Mouse (Mus musculus) adrenal gland, postnatal 14 days (tissue): ENCODE measurements around the gene Dcps. TPM values are rescaled to one million over a fixed set of nuclear protein-coding genes. Genes with fewer than 3 reads are reported as not detected.

Experiments used
- DNase-seq: peaks from one replicate; pipeline ENCODE4 v3.0.0; 2021; ENCODE audit warnings: mixed read lengths
- total RNA-seq: library from RNA; stranded (reverse); gene quantifications from 2 replicates; pipeline ENCODE4 v1.2.3, GENCODE M21; 2021

Gene Dcps
- total RNA-seq, 1 experiment from 2014 or later = 23.2 TPM

DNA sequence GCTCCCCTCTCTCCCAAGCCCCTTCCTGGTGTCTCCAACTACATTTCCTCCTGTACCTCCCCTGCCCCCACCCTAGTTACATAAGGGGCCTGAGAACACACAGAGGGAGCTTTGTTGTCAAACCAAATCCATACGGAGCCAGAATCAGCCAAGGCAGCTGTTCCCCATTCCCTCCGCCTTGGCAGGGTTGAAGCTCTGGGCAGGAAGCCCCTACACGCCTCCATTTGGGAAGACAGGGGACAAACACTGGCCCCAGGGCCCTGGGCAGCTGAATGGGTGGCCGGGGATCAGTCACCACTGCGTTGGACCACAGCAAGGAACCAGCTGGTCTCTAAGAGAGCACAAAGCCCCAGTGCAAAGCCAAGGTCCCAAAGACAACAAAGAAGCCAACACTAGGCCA, 66.9 kb downstream of the Dcps start:
- peak; percentile 26 for DNase-seq

DNA sequence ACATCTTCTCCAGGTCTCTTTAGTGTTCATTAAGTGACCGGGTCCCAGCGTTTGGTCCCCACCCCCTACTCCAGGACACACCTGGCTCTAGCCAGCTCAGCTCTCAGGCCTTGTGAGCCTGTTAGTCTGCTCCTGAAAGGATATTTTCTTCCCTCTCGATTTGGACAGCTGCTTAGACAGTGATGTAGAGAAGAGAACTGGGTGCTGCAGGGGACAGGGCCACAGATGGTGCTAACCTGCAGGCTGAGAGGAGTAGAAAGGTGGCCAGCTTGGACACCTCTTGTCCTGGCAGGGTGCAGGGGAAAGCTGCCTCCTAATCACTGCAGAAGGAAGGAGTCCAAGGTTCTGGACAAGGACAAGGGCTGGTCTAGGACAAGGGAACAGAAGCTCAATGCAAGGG, 67.8 kb downstream of the Dcps start:
- DNase-seq = peak; percentile 6

DNA sequence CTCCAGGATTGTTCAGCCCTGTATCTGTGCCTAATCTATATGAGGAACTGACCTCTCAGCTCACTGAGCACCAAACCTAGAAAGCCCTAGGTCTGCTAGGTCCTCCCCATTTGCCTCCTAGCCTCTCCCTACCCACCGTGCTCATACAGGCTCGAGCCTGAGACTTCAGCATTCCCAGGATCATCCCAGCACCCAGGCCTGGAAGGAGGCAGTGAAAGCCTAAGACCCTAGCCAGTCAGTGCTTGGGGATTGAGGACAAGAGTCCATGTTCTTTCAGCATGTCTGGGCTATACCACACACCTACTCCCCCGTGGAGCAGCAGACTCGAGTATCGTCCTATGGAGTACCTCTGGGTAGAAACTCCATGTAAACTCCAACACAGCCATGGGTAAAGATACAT, 68.5 kb downstream of the Dcps start:
- peak; percentile 1 for DNase-seq

DNA sequence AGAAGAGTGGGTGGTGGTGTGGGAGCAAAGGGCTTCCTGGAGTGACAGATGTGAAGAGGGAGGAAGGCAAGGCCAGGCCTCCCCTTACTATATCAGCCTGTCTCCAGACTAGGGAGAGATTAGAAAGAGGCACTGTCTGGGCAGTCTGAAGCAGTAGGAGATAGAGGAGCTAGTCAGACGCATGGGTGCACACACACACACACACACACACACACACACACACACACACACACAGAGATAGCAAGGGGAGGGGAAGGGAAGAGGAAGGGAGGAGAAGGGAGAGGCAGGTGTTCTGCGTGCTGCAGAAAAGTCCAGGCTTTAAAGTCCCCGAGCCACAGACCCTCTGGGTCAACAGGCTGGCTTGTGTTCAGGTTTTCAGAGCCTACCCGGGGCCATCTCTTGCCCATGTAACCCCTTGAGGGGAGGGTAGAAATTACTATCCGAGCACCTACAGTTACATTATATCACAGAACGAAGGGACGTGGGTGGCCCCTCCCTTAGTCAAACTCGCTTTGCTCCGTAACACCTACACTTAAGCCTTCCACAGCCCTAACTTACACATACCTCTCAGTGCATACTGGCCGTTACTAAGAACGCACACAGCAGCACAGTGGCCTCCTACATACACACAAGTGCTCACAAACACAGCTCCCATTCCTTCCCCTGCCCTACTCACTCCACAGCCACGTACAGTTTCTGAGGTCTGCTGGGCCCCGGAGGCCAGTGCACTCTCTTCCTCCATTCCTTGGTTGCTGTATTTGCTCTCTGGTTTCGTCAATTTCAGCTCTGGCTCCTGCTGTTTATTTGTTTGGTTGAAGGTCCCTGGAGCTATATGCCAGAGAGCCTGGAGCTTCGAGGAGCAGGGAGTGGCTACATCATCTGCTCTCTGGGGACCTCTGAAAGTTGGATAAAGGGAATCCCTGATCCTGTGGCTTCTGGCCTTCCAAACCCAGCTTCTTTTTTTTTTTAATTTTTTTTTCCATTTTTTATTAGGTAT, 69.7 kb downstream of the Dcps start:
- DNase-seq = peak; percentile 12

DNA sequence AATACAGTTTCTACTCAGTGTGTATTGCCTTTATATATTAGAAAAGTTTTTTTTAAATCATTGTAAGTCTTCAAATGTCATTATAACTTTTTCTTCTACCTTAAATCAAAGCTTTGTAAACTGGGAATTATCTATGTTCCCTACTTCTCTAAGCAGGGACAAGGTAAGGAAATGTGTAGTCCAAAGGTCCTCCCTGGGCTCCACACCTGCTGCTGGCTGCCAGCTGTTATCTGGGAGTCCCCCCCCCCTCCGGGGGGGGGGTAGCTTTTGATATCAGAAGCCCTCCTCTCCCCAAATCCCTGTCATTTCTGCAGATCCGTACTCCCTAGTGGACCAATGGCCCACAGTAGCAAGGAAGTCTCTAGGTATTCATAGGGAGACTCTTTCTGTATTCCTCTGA, 70.4 kb downstream of the Dcps start:
- DNase-seq = no peak

DNA sequence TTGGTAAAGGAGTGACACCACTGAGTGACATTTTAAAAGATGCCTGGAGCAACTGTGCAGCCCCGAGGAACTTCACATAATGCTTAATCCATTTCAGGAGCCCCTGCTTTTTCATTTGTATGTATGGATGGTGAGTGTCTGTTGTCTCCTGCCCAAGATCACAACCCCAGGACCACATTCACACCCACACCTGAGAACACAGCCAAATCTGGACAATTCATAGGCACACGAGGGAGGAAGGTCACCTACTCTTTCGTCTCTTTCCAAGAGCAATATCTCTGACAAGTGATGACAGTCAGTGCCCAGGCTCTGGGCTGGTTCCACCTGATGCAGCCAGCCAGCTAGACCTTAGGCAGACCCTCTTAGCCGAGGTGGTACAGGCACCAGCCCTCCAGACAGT, 71.2 kb downstream of the Dcps start:
- peak; percentile 21 for DNase-seq

DNA sequence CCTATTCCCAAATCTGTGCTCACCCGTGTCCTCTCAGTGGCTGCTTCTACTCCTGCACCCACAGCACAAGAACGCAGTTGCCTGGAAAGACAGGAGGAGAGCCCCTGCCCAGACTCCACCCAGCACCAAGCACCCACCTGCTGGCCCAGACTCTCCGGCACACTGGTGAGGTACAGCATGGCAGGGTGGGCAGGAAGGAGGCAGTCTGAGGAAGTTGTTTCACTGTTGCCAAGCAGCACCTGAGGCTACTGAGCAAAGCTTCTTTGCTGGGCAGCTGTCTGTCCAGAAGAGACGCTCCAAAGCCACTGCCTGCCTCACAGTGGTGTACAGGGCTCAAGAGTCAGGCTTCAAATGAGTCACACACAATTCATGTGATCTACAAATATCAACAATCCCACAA, 77.1 kb downstream of the Dcps start:
- DNase-seq = no peak

DNA sequence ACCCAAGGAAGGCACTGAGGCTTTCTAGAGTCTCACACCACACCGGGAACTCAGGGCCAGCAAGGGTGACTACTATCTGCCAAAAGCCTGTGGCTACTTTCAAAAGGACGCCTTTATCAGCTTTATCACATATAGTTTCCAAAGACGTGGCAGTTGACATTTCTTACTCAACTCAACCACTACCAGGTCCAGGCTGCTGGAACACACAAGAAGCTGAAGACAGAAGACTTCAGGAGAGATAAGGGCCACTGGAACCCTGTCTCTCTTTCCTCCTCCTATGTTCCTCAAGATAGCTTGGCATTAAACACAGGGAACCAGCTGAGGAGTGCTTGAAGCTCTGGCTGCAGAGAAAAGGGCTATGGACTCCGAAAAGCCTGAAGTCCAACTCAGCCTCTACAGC, 78.0 kb downstream of the Dcps start:
- DNase-seq = no peak

DNA sequence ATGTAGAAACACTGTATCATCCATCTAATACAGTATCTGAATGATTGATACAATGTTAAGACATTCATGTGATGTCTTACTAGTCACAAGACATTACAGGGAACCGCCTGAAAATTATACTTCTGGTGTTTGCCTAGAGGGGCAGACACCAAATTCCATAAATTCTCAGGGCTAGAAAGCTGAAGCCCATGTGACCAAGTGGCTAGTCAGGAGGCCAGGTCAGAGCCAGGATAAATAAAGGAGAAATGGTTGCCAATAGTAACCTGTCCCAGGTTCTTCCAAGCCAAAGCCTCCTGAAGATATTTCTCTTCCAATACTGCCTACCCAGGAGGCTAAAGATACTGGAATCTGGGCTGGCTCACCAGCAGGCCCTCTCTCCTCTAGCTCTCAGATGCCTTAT, 80.1 kb downstream of the Dcps start:
- peak; percentile 1 for DNase-seq

DNA sequence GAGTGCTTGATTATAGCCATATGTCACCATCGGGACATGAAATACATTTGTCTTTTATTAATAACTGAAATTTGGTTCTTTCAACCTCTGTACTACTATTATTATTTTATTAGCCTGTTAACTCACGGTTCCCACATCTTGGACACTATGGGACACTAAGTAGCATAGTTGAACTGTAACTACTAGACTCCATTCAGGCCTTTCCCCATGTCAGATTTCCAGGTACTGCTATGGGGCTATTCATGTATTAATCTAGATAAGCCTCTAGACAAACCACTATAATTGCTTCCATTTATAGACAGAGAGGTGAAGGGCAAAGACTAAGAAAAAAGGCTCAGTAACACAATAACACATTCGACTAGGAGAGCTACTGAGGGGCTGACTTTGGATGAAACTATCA, 82.5 kb downstream of the Dcps start:
- no peak for DNase-seq

DNA sequence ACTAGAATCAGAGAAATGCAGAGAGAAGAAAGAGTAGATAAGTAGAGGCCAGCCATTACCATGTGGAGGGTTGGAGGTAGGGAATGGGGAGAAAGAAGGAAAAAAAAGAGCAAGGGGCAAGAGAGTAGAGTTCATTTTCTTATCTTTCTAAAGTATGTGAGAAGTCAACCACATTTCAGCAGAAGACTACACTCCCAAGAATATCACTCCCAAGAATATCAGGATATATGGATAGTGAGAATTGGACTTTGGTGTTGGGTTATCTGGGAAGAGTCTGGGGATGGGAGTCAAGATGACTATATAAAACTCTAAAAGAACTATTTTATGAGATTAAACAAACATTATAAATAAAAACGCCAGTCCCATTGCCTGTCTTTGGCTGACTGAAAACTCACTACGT, 83.0 kb downstream of the Dcps start:
- no peak for DNase-seq

Other genes with a start within 250 kb of the Dcps start
- 32.7 and 36.9 TPM in 2 replicates for gene St3gal4, start 56.8 kb downstream of the Dcps start, total RNA-seq
- gene Srpr, start 24.1 kb upstream of the Dcps start, total RNA-seq = 118 and 121 TPM in 2 replicates
- 5.9 and 7.3 TPM in 2 replicates for gene Tirap, start 24.2 kb upstream of the Dcps start, total RNA-seq
- 78.2 and 82.8 TPM in 2 replicates for gene Foxred1, start 35.0 kb upstream of the Dcps start, total RNA-seq
- 10.3 and 12.4 TPM in 2 replicates for gene Fam118b, start 91.7 kb upstream of the Dcps start, total RNA-seq
- 14.9 and 15.6 TPM in 2 replicates for gene Rpusd4, start 91.8 kb upstream of the Dcps start, total RNA-seq
- 22.1 and 24.4 TPM in 2 replicates for gene Cdon, start 245.1 kb upstream of the Dcps start, total RNA-seq